Mouse (Mus musculus) kidney, postnatal 0 days (tissue): ENCODE data around the gene Fbxl19. TPM values are rescaled to one million over a fixed set of nuclear protein-coding genes. Genes with fewer than 3 reads are reported as not detected.

Source experiments
- ATAC-seq: fragments of 200-750 bp; cut with Nextera tagmentation; replicated peaks from 2 replicates; pipeline ENCODE4 v1.8.0; 2017; ENCODE audit warnings: low read depth, moderate number of reproducible peaks, moderate TSS enrichment, moderate library complexity; ENCODE audit not compliant: low FRiP score
- DNase-seq: peaks from one replicate; pipeline ENCODE4 v3.0.0-alpha.2; 2016; ENCODE audit warnings: low spot score
- H3K27ac ChIP-seq: fragments of 300-500 bp; sonication (generic); 2 replicates; pipeline ENCODE4 v1.5.1; 2014; ENCODE audit warnings: mild to moderate bottlenecking
- H3K27me3 ChIP-seq: fragments of 300-500 bp; sonication (generic); 2 replicates; pipeline ENCODE4 v1.6.1; 2014; ENCODE audit warnings: low read length, mixed read lengths; ENCODE audit not compliant: insufficient read depth
- H3K36me3 ChIP-seq: fragments of 300-500 bp; sonication (generic); 2 replicates; pipeline ENCODE4 v1.6.1; 2014; ENCODE audit warnings: low read length, mixed read lengths; ENCODE audit not compliant: insufficient read depth
- H3K4me1 ChIP-seq: fragments of 300-500 bp; sonication (generic); replicated peaks from 2 replicates; pipeline ENCODE4 v1.6.1; 2014; ENCODE audit warnings: antibody characterized with exemption, low read length, mixed read lengths; ENCODE audit not compliant: insufficient read depth
- H3K4me2 ChIP-seq: fragments of 300-500 bp; sonication (generic); 2 replicates; pipeline ENCODE4 v1.6.1; 2014; ENCODE audit warnings: mild to moderate bottlenecking, low read length, moderate library complexity, mixed read lengths
- H3K4me3 ChIP-seq: fragments of 300-500 bp; sonication (generic); replicated peaks from 2 replicates; pipeline ENCODE4 v1.5.1; 2014; ENCODE audit warnings: low read depth, low read length
- H3K9ac ChIP-seq: fragments of 300-500 bp; sonication (generic); 2 replicates; pipeline ENCODE4 v1.6.1; 2014; ENCODE audit warnings: low read depth, low read length
- H3K9me3 ChIP-seq: fragments of 300-500 bp; sonication (generic); replicated peaks from 2 replicates; pipeline ENCODE4 v1.6.1; 2016; ENCODE audit warnings: low read length, inconsistent platforms, mixed read lengths
- CTCF ChIP-seq: IDR thresholded peaks from 2 replicates; pipeline ENCODE4 v1.5.1; 2016; ENCODE audit warnings: antibody characterized with exemption, low read depth, mild to moderate bottlenecking, moderate library complexity
- WGBS: fragments of 180-500 bp; shearing (Covaris S2); extraction: QIAGEN DNeasy Blood & Tissue Kit; methylation state at CpG from one replicate; pipeline ENCODE4 v1.1.7; 2014; 5-methylcytosine and 5-hydroxymethylcytosine counted together
- microRNA counts: library from miRNA; unstranded; fragments of <30 nt; microRNA quantifications from one replicate; lab custom pipeline; 2015
- microRNA-seq: library from miRNA; unstranded; fragments of <30 nt; microRNA quantifications from one replicate; pipeline ENCODE4, GENCODE M21; 2016
- polyA plus RNA-seq: library from polyadenylated mRNA; unstranded; fragments of >200 nt; fragmentation: Nextera tagmentation; extraction: Ambion mirVana; gene quantifications from 2 replicates; pipeline ENCODE4 v1.2.1, GENCODE M21; 2015

Fbxl19 gene
- polyA plus RNA-seq, 1 experiment from 2014 or later = 2.8 TPM

DNA sequence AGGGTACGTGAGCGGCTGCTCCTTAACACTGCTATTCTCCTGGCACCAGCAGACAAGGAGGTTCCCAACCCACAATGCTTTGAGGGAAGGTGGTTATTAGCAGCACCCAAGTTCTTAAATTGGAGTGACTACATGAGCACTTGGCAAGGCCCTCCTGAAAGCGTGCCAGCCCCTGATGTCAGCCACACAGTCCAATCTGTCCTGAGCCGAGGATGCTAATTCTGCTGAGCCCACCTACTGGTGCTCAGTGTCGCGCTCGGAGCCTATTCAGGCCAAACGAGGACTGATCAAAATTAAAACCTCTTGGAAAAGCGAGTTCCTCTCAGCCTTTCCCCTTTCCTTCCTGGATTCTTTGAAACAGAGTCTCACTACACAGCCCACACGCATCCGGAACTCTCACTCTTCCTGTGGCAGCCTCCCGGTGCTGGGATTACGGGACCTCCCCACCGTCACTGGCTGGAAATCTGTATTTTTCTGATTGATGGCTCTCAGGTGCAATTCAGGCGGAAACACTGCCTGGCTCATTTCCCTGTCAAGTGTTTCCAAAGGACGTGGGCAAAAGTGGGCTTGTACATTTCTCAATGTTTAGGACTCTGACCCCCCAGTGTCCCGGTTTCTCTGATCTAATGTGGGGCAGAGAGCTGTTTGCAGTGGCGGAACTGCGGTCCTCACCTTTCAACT, 70.0 kb downstream of the Fbxl19 start:
- H3K9me3 ChIP-seq = no peaks in the 10 kb centered on the region
- WGBS = 53% methylated on average over 19 of the region's 19 CpGs
- peak overlapping the region; percentile 0; the same call in 1 of the 2 replicates for H3K4me2 ChIP-seq
- 0 out of 2 replicates have a peak, but pooled peaks cover 2% of the 10 kb centered on the region for H3K4me1 ChIP-seq
- TF ChIP-seq CTCF = no peak
- H3K4me3 ChIP-seq = no peak overlapping the region
- DNase-seq = peak; percentile 56
- H3K36me3 ChIP-seq = 0 out of 2 replicates have a peak, but pooled peaks cover 3% of the 10 kb centered on the region
- H3K27me3 ChIP-seq = no peaks in the 10 kb centered on the region
- H3K27ac ChIP-seq = 0 out of 2 replicates have a peak overlapping the region, but pooled peaks have one; percentile 54
- ATAC-seq = no peak
- H3K9ac ChIP-seq = no peak overlapping the region

DNA sequence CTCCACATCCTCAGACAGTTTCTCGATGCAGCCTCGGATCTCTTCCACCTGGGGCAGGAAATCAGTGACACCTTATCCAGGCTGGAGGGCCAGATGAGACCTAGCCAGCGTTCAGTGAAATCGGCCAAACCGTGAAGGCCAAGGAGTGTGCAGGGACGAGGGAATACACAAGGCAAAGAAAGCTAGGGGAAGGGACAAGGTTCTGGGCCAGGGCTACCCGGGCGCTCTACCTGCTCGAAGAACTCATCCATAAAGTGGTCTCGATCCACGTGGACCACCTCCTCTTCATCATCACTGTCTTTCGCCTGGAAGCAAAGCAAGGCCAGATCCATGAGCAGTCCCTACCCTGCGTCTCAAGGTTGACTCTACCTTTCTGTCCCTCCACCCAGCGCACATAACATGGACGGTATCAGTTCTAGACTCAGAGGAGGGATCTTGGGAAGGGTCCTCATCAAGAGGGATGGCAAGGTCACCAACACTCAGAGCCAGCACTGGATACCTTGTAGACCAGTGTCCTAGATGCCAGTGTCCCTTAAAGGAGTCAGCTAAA, 70.8 kb downstream of the Fbxl19 start:
- TF ChIP-seq CTCF = no peak
- H3K9me3 ChIP-seq = no peaks in the 10 kb centered on the region
- H3K27ac ChIP-seq = peak overlapping the region; percentile 63
- no peaks in the 10 kb centered on the region for H3K27me3 ChIP-seq
- H3K4me2 ChIP-seq = no peak overlapping the region
- WGBS = 75% methylated on average over 15 of the region's 15 CpGs
- DNase-seq (no peak), ATAC-seq (no peak)
- H3K4me1 ChIP-seq = 0 out of 2 replicates have a peak, but pooled peaks cover 2% of the 10 kb centered on the region
- H3K4me3 ChIP-seq = no peak overlapping the region
- no peaks in the 10 kb centered on the region for H3K36me3 ChIP-seq
- 0 out of 2 replicates have a peak overlapping the region, but pooled peaks have one; percentile 8 for H3K9ac ChIP-seq

DNA sequence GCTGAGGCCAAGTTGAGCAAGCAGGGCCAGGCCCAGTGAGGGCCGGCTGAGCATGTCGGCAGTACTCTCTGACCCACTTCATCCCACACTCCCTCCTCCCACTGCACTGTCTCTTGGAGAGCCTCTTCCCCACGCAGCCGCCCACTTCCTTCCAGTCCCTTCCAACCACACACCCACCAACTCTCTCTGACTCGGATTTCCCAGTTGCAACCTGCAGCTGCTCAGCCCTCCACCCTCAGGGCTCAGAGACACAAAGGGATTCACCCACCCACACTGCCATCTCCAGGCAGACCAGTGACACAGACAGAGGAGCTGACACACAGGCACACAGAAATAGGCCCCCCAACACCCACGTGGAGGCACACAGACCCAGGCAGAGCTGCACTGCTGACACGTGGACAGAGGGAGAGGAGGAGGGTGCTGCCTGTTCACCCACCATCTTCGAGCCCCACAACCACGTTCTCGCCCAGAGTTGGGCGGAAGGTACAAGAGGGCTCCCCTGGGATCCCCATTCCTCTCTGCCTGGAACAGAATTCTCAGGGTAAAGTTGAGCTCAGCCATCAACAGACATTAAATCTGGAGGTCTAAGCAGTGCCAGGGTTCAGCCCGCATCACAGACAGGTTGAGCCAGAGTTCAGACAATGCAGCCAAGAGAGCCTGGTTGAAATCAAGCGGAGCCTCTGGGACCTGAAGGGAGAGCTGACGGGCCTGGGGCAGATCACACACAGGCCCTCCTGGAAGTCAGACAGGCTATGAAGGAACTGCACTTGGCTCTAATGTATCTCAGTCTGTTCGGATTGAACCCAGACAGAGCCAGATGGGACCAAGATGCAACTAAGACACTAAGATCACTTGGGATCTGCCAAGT, 71.8 kb downstream of the Fbxl19 start:
- peak overlapping the region; percentile 63 for H3K27ac ChIP-seq
- H3K4me3 ChIP-seq = no peak overlapping the region
- H3K4me2 ChIP-seq = no peak overlapping the region
- 0 out of 2 replicates have a peak, but pooled peaks cover 2% of the 10 kb centered on the region for H3K4me1 ChIP-seq
- TF ChIP-seq CTCF = peak; percentile 62
- WGBS = 46% methylated on average over 15 of the region's 15 CpGs
- H3K36me3 ChIP-seq = no peaks in the 10 kb centered on the region
- 0 out of 2 replicates have a peak overlapping the region, but pooled peaks have one; percentile 8 for H3K9ac ChIP-seq
- no peaks in the 10 kb centered on the region for H3K27me3 ChIP-seq
- ATAC-seq (peak; percentile 62; the same call in 1 of the 2 replicates), DNase-seq (peak; percentile 82)
- no peaks in the 10 kb centered on the region for H3K9me3 ChIP-seq

DNA sequence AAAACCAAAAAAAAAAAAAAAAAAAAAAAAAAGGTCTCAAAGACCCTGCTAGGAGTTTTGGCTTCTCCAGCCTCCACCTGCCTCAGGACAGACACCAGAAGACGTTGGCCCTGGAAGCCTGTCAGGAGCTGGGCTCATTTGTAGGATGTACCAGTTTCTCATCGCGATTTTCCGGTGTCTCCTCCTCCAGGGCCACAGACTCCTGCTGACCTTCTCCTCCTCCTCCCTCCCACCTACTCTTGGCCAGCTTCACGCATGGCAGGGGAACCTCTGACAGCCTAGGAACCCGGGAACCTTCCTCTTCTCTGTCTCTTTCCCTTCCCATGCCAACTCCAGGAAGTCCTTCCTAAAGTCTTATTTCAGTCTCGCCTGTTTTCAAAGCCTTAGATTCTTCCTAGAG, 72.7 kb downstream of the Fbxl19 start:
- 47% methylated on average over 7 of the region's 7 CpGs for WGBS
- DNase-seq (no peak), ATAC-seq (no peak)
- Histone ChIP-seq H3K9ac (no peak overlapping the region), H3K27ac (no peak overlapping the region), H3K4me2 (no peak overlapping the region), H3K36me3 (no peaks in the 10 kb centered on the region), H3K4me3 (no peak overlapping the region), H3K9me3 (no peaks in the 10 kb centered on the region), H3K4me1 (0 out of 2 replicates have a peak, but pooled peaks cover 2% of the 10 kb centered on the region), H3K27me3 (no peaks in the 10 kb centered on the region)
- no peak for TF ChIP-seq CTCF

DNA sequence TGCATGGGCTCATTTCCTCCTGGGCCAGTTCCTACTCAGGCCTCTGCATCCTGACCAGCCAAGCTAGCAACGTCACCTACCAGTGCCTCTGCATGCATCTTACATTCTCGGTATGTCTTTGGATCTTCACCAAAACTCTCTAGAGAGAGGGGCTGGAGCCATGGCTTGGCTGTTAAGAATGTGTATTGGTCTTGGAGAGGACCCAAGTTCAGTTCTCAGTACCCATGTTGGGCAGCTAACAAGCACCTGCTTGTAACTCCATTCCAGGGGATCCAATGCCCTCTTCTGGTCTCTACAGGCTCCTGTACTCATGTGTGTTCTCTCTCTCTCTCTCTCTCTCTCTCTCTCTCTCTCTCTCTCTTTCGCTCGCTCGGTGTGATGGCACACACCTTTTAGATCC, 73.4 kb downstream of the Fbxl19 start:
- no peak for DNase-seq
- H3K9me3 ChIP-seq = no peaks in the 10 kb centered on the region
- H3K4me3 ChIP-seq = no peak overlapping the region
- no peak overlapping the region for H3K9ac ChIP-seq
- H3K27ac ChIP-seq = no peak overlapping the region
- 0 out of 2 replicates have a peak, but pooled peaks cover 2% of the 10 kb centered on the region for H3K4me1 ChIP-seq
- H3K36me3 ChIP-seq = no peaks in the 10 kb centered on the region
- WGBS = 91% methylated on average over 5 of the region's 5 CpGs
- no peak for TF ChIP-seq CTCF
- ATAC-seq = no peak
- no peaks in the 10 kb centered on the region for H3K27me3 ChIP-seq
- H3K4me2 ChIP-seq = no peak overlapping the region

MicroRNAs encoded within 50 kb of the gene (microRNA counts, 519-probe panel; counts per million panel counts)
- microRNA mmu-miR-762 (lab: Ali Mortazavi, UCI) = 330 counts per million, percentile 68 among the panel's probes with 10 or more counts

Small RNA genes within 50 kb of the gene (microRNA-seq; reads per million reads assigned to microRNA genes)
- not detected for gene Mir762

Other genes with a start within 250 kb of the Fbxl19 start
- 19.2 and 24.1 TPM in 2 replicates for gene Srcap, start 232.6 kb upstream of the Fbxl19 start, polyA plus RNA-seq
- 10.9 and 11.4 TPM in 2 replicates for gene Gm42715, start 225.0 kb upstream of the Fbxl19 start, polyA plus RNA-seq
- gene Tmem265, start 183.2 kb upstream of the Fbxl19 start, polyA plus RNA-seq = 4.9 and 6.8 TPM in 2 replicates
- 28.8 and 32.2 TPM in 2 replicates for gene Phkg2, start 171.2 kb upstream of the Fbxl19 start, polyA plus RNA-seq
- gene Ccdc189, start 155.9 kb upstream of the Fbxl19 start, polyA plus RNA-seq = 16.5 and 17.1 TPM in 2 replicates
- gene Rnf40, start 155.8 kb upstream of the Fbxl19 start, polyA plus RNA-seq = 32.4 and 35.3 TPM in 2 replicates
- gene Zfp629, start 128.7 kb upstream of the Fbxl19 start, polyA plus RNA-seq = 12.5 and 12.9 TPM in 2 replicates
- 56.1 and 70.9 TPM in 2 replicates for gene Bcl7c, start 35.6 kb upstream of the Fbxl19 start, polyA plus RNA-seq
- 14.5 and 15.9 TPM in 2 replicates for gene Ctf1, start 31.8 kb upstream of the Fbxl19 start, polyA plus RNA-seq
- 0.08 TPM in 1 of 2 replicates, not detected in the other for gene Ctf2, start 12.4 kb upstream of the Fbxl19 start, polyA plus RNA-seq
- gene Orai3, start 25.3 kb downstream of the Fbxl19 start, polyA plus RNA-seq = 27.2 and 30.1 TPM in 2 replicates
- 15.6 and 17.9 TPM in 2 replicates for gene Setd1a, start 32.1 kb downstream of the Fbxl19 start, polyA plus RNA-seq
- not detected in 2 replicates for gene Gm49388, start 41.1 kb downstream of the Fbxl19 start, polyA plus RNA-seq
- gene Hsd3b7, start 56.1 kb downstream of the Fbxl19 start, polyA plus RNA-seq = 28.3 and 28.8 TPM in 2 replicates
- 39.1 and 42.6 TPM in 2 replicates for gene Stx4a, start 79.8 kb downstream of the Fbxl19 start, polyA plus RNA-seq
- gene Stx1b, start 80.0 kb downstream of the Fbxl19 start, polyA plus RNA-seq = 1.1 and 1.6 TPM in 2 replicates
- gene Zfp646, start 131.7 kb downstream of the Fbxl19 start, polyA plus RNA-seq = 7.4 and 7.5 TPM in 2 replicates
- gene Zfp668, start 132.3 kb downstream of the Fbxl19 start, polyA plus RNA-seq = 12.5 and 13.3 TPM in 2 replicates
- 8.8 and 9.3 TPM in 2 replicates for gene Prss53, start 146.4 kb downstream of the Fbxl19 start, polyA plus RNA-seq
- gene Gm21974, start 150.9 kb downstream of the Fbxl19 start, polyA plus RNA-seq = not detected in 2 replicates
- 162 and 165 TPM in 2 replicates for gene Vkorc1, start 151.1 kb downstream of the Fbxl19 start, polyA plus RNA-seq
- gene Bckdk, start 159.5 kb downstream of the Fbxl19 start, polyA plus RNA-seq = 120 and 125 TPM in 2 replicates
- gene Kat8, start 168.0 kb downstream of the Fbxl19 start, polyA plus RNA-seq = 30.9 and 32.2 TPM in 2 replicates
- 125 and 139 TPM in 2 replicates for gene Prss8, start 185.6 kb downstream of the Fbxl19 start, polyA plus RNA-seq
- gene Prss36, start 202.2 kb downstream of the Fbxl19 start, polyA plus RNA-seq = 11.7 and 13.0 TPM in 2 replicates
- gene Fus, start 222.9 kb downstream of the Fbxl19 start, polyA plus RNA-seq = 262 and 271 TPM in 2 replicates
- gene Pycard, start 249.3 kb downstream of the Fbxl19 start, polyA plus RNA-seq = 77.5 and 85.2 TPM in 2 replicates